Mouse (Mus musculus) bone marrow macrophage, adult 2 months (primary cell): ENCODE results near the gene Grid1.

Experiments
- CTCF ChIP-seq: IDR thresholded peaks from 2 replicates; pipeline ENCODE4 v1.5.1; 2012; ENCODE audit warnings: low read depth, mild to moderate bottlenecking, low read length, moderate library complexity
- POLR2A ChIP-seq: IDR thresholded peaks from 2 replicates; pipeline ENCODE4 v1.6.1; 2012; ENCODE audit warnings: mild to moderate bottlenecking, low read depth, low read length, borderline replicate concordance

DNA sequence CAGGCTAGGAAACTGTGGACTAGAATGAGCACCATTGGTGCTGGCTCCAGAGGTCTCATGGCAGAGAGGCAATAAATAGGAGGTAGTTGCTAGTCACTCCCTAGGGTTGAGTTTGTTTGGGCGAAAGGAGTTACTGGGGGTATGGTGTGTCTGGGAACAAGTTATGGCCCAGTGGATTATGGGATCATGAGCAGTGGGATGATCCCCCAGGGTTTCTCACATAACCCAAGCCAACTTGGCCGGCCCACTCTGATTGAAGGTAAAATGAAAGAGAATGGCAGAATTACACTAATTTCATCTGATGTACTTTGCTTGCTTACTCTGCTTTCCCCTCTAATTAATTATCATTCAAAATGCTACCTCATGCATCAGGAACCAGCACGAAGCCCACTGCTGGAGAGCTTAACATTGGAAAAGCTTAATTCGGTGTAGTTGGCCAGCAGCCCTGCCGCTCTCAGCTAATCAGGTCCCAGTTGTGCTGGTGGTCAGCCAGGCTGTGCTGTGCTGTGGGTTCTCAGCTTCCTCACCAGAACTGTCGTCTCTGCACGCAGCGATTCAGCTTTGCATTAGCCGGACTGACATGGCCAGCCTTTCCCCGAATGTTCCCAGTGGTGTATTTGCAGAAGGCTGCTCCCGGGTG lies 207.7 kb downstream of the Grid1 start:
- TF ChIP-seq POLR2A, result no peak
- TF ChIP-seq CTCF, result no peak
